8 mouse cellular contexts compared by ENCODE assay signal in genomic region chr19:5037678-5038571, GRCm38 (mm10). TPM values are rescaled to one million over a fixed set of nuclear protein-coding genes. Genes with fewer than 3 reads are reported as not detected.
DNase-seq lines count a peak whose midpoint lies in the region; ATAC-seq and TF ChIP-seq lines count a peak whose summit lies in the region.

No protein-coding gene starts in this region.

- peak overlapping the region; percentile 92 for H3K4me3 ChIP-seq in embryonic facial prominence, embryonic 13.5 days
- H3K4me3 ChIP-seq in heart, embryonic 11.5 days (ENCODE audit: low read depth, low read length) = peak overlapping the region; percentile 76
- H3K4me3 ChIP-seq in kidney, postnatal 0 days (replicated peaks; ENCODE audit: low read depth, low read length) = peak overlapping the region; percentile 79
- peak overlapping the region; percentile 77 for H3K4me3 ChIP-seq in liver, embryonic 12.5 days
- peak overlapping the region; percentile 89 for H3K4me3 ChIP-seq in neural tube, embryonic 13.5 days

- ATAC-seq in embryonic facial prominence, embryonic 13.5 days (ENCODE audit: insufficient number of reproducible peaks, insufficient read depth, low FRiP score, low TSS enrichment, low read depth) = peak; percentile 56; the same call in 1 of the 2 replicates
- ATAC-seq in heart, embryonic 11.5 days (replicated peaks; ENCODE audit: insufficient number of reproducible peaks, low FRiP score, low TSS enrichment) = 0 out of 2 replicates have a peak, but pooled peaks have one; percentile 19
- ATAC-seq in kidney, postnatal 0 days (replicated peaks; ENCODE audit: low FRiP score, low read depth) = peak; percentile 22; the same call in 1 of the 2 replicates
- ATAC-seq in liver, embryonic 12.5 days = no peak
- ATAC-seq in neural tube, embryonic 13.5 days (ENCODE audit: low read depth) = peak; percentile 48

- no peaks in the 10 kb centered on the region for H3K27me3 ChIP-seq in embryonic facial prominence, embryonic 13.5 days
- no peaks in the 10 kb centered on the region for H3K27me3 ChIP-seq in heart, embryonic 11.5 days (ENCODE audit: control insufficient read depth, insufficient read depth, low read length)
- H3K27me3 ChIP-seq in kidney, postnatal 0 days (ENCODE audit: insufficient read depth, low read length) = no peaks in the 10 kb centered on the region
- peaks cover 14% of the 10 kb centered on the region for H3K27me3 ChIP-seq in liver, embryonic 12.5 days (replicated peaks)
- H3K27me3 ChIP-seq in neural tube, embryonic 13.5 days = no peaks in the 10 kb centered on the region

- peak overlapping the region; percentile 90 for H3K9ac ChIP-seq in embryonic facial prominence, embryonic 13.5 days
- H3K9ac ChIP-seq in heart, embryonic 11.5 days (ENCODE audit: low read depth, low read length) = peak overlapping the region; percentile 88
- H3K9ac ChIP-seq in kidney, postnatal 0 days (ENCODE audit: low read depth, low read length) = peak overlapping the region; percentile 90
- H3K9ac ChIP-seq in liver, embryonic 12.5 days = peak overlapping the region; percentile 73
- H3K9ac ChIP-seq in neural tube, embryonic 13.5 days = peak overlapping the region; percentile 97

- no peak for TF ChIP-seq CTCF in kidney, postnatal 0 days (IDR thresholded peaks at IDR 0.05; ENCODE audit: low read depth)

- H3K9me3 ChIP-seq in embryonic facial prominence, embryonic 13.5 days = no peaks in the 10 kb centered on the region
- no peaks in the 10 kb centered on the region for H3K9me3 ChIP-seq in heart, embryonic 11.5 days (replicated peaks; ENCODE audit: control insufficient read depth, low read length)
- H3K9me3 ChIP-seq in kidney, postnatal 0 days (replicated peaks; ENCODE audit: low read length) = no peaks in the 10 kb centered on the region
- no peaks in the 10 kb centered on the region for H3K9me3 ChIP-seq in liver, embryonic 12.5 days (replicated peaks)
- no peaks in the 10 kb centered on the region for H3K9me3 ChIP-seq in neural tube, embryonic 13.5 days

- peak overlapping the region; percentile 79 for H3K27ac ChIP-seq in embryonic facial prominence, embryonic 13.5 days
- 0 out of 2 replicates have a peak overlapping the region, but pooled peaks have one; percentile 57 for H3K27ac ChIP-seq in heart, embryonic 11.5 days (ENCODE audit: low read depth, low read length)
- peak overlapping the region; percentile 64 for H3K27ac ChIP-seq in kidney, postnatal 0 days
- 0 out of 2 replicates have a peak overlapping the region, but pooled peaks have one; percentile 59 for H3K27ac ChIP-seq in liver, embryonic 12.5 days
- H3K27ac ChIP-seq in neural tube, embryonic 13.5 days (replicated peaks) = peak overlapping the region; percentile 91

- H3K4me1 ChIP-seq in embryonic facial prominence, embryonic 13.5 days = peaks cover 34% of the 10 kb centered on the region
- peaks cover 20% of the 10 kb centered on the region for H3K4me1 ChIP-seq in heart, embryonic 11.5 days (ENCODE audit: control insufficient read depth, insufficient read depth, low read length)
- H3K4me1 ChIP-seq in kidney, postnatal 0 days (replicated peaks; ENCODE audit: insufficient read depth, low read length) = peaks cover 23% of the 10 kb centered on the region
- peaks cover 42% of the 10 kb centered on the region for H3K4me1 ChIP-seq in liver, embryonic 12.5 days
- peaks cover 40% of the 10 kb centered on the region for H3K4me1 ChIP-seq in neural tube, embryonic 13.5 days (replicated peaks)

- peaks cover 6% of the 10 kb centered on the region; the same call in 1 of the 2 replicates for H3K36me3 ChIP-seq in embryonic facial prominence, embryonic 13.5 days
- no peaks in the 10 kb centered on the region for H3K36me3 ChIP-seq in heart, embryonic 11.5 days (ENCODE audit: control insufficient read depth, insufficient read depth, low read length)
- H3K36me3 ChIP-seq in kidney, postnatal 0 days (ENCODE audit: insufficient read depth, low read length) = no peaks in the 10 kb centered on the region
- H3K36me3 ChIP-seq in liver, embryonic 12.5 days = 0 out of 2 replicates have a peak, but pooled peaks cover under 1% of the 10 kb centered on the region
- H3K36me3 ChIP-seq in neural tube, embryonic 13.5 days = 0 out of 2 replicates have a peak, but pooled peaks cover 6% of the 10 kb centered on the region

- H3K4me2 ChIP-seq in embryonic facial prominence, embryonic 13.5 days = peak overlapping the region; percentile 98
- peak overlapping the region; percentile 95 for H3K4me2 ChIP-seq in heart, embryonic 11.5 days
- peak overlapping the region; percentile 98 for H3K4me2 ChIP-seq in kidney, postnatal 0 days (ENCODE audit: low read length)
- peak overlapping the region; percentile 91 for H3K4me2 ChIP-seq in liver, embryonic 12.5 days
- peak overlapping the region; percentile 89 for H3K4me2 ChIP-seq in neural tube, embryonic 13.5 days

- 5% methylated on average over 32 of the region's 32 CpGs for WGBS in embryonic facial prominence, embryonic 13.5 days
- WGBS in heart, embryonic 11.5 days (ENCODE audit: insufficient replicate concordance) = 4% methylated on average over 32 of the region's 32 CpGs
- 4% methylated on average over 32 of the region's 32 CpGs for WGBS in kidney, postnatal 0 days
- WGBS in liver, embryonic 12.5 days (ENCODE audit: insufficient replicate concordance) = 5% methylated on average over 32 of the region's 32 CpGs
- WGBS in neural tube, embryonic 13.5 days = 6% methylated on average over 32 of the region's 32 CpGs

- DNase-seq in 416B (ENCODE audit: low read depth) = peak; percentile 90
- peak; percentile 79 for DNase-seq in adrenal gland, postnatal 25 days
- DNase-seq in kidney, postnatal 0 days (ENCODE audit: low spot score) = peak; percentile 76
- peak; percentile 86 for DNase-seq in testis, postnatal 10 days (ENCODE audit: low spot score)

RNA-seq across cellular contexts. Expression of gene B4gat1, which starts 0.7 kb away (rescaled TPM):
- total RNA-seq in adrenal gland, postnatal 25 days (2021) = 16.3 and 41.8 TPM in 2 replicates
- polyA plus RNA-seq in embryonic facial prominence, embryonic 13.5 days (2015; fragmentation: Nextera tagmentation; extraction: Ambion mirVana) = 47.1 and 49.5 TPM in 2 replicates
- polyA plus RNA-seq in heart, embryonic 11.5 days (2014; fragmentation: Nextera tagmentation; extraction: Ambion mirVana) = 37.4 and 46.9 TPM in 2 replicates
- 57.1 and 64.2 TPM in 2 replicates for polyA plus RNA-seq in kidney, postnatal 0 days (2015; fragmentation: Nextera tagmentation; extraction: Ambion mirVana)
- polyA plus RNA-seq in liver, embryonic 12.5 days (2016; fragmentation: Nextera tagmentation; extraction: Ambion mirVana) = 10.9 and 13.2 TPM in 2 replicates
- 61.1 and 64.5 TPM in 2 replicates for polyA plus RNA-seq in neural tube, embryonic 13.5 days (2015; fragmentation: Nextera tagmentation; extraction: Ambion mirVana)

RNA-seq across cellular contexts. Expression of gene AC124502.3, which starts 0.8 kb away (rescaled TPM):
- total RNA-seq in adrenal gland, postnatal 25 days (2021) = 1.7 and 9.8 TPM in 2 replicates
- 2.3 and 3.5 TPM in 2 replicates for polyA plus RNA-seq in embryonic facial prominence, embryonic 13.5 days (2015; fragmentation: Nextera tagmentation; extraction: Ambion mirVana)
- 0.93 and 2.0 TPM in 2 replicates for polyA plus RNA-seq in heart, embryonic 11.5 days (2014; fragmentation: Nextera tagmentation; extraction: Ambion mirVana)
- polyA plus RNA-seq in kidney, postnatal 0 days (2015; fragmentation: Nextera tagmentation; extraction: Ambion mirVana) = 1.1 and 1.3 TPM in 2 replicates
- polyA plus RNA-seq in liver, embryonic 12.5 days (2016; fragmentation: Nextera tagmentation; extraction: Ambion mirVana) = 0.20 and 0.23 TPM in 2 replicates
- 3.1 and 5.1 TPM in 2 replicates for polyA plus RNA-seq in neural tube, embryonic 13.5 days (2015; fragmentation: Nextera tagmentation; extraction: Ambion mirVana)

RNA-seq across cellular contexts. Expression of gene Brms1, which starts 3.2 kb away (rescaled TPM):
- total RNA-seq in adrenal gland, postnatal 25 days (2021) = 21.6 and 32.0 TPM in 2 replicates
- polyA plus RNA-seq in embryonic facial prominence, embryonic 13.5 days (2015; fragmentation: Nextera tagmentation; extraction: Ambion mirVana) = 40.6 and 42.9 TPM in 2 replicates
- 35.3 and 36.4 TPM in 2 replicates for polyA plus RNA-seq in heart, embryonic 11.5 days (2014; fragmentation: Nextera tagmentation; extraction: Ambion mirVana)
- 40.2 and 44.0 TPM in 2 replicates for polyA plus RNA-seq in kidney, postnatal 0 days (2015; fragmentation: Nextera tagmentation; extraction: Ambion mirVana)
- 40.4 TPM in 2 replicates for polyA plus RNA-seq in liver, embryonic 12.5 days (2016; fragmentation: Nextera tagmentation; extraction: Ambion mirVana)
- polyA plus RNA-seq in neural tube, embryonic 13.5 days (2015; fragmentation: Nextera tagmentation; extraction: Ambion mirVana) = 43.5 and 51.7 TPM in 2 replicates

RNA-seq across cellular contexts. Expression of gene Rin1, which starts 12.4 kb away (rescaled TPM):
- total RNA-seq in adrenal gland, postnatal 25 days (2021) = 5.9 and 6.0 TPM in 2 replicates
- polyA plus RNA-seq in embryonic facial prominence, embryonic 13.5 days (2015; fragmentation: Nextera tagmentation; extraction: Ambion mirVana) = 0.99 and 1.5 TPM in 2 replicates
- polyA plus RNA-seq in heart, embryonic 11.5 days (2014; fragmentation: Nextera tagmentation; extraction: Ambion mirVana) = 3.0 and 4.3 TPM in 2 replicates
- 2.8 and 3.2 TPM in 2 replicates for polyA plus RNA-seq in kidney, postnatal 0 days (2015; fragmentation: Nextera tagmentation; extraction: Ambion mirVana)
- polyA plus RNA-seq in liver, embryonic 12.5 days (2016; fragmentation: Nextera tagmentation; extraction: Ambion mirVana) = 0.50 and 0.92 TPM in 2 replicates
- 1.4 TPM in 2 replicates for polyA plus RNA-seq in neural tube, embryonic 13.5 days (2015; fragmentation: Nextera tagmentation; extraction: Ambion mirVana)

RNA-seq across cellular contexts. Expression of gene Slc29a2, which starts 14.3 kb away (rescaled TPM):
- 4.9 and 5.0 TPM in 2 replicates for total RNA-seq in adrenal gland, postnatal 25 days (2021)
- 4.3 and 5.8 TPM in 2 replicates for polyA plus RNA-seq in embryonic facial prominence, embryonic 13.5 days (2015; fragmentation: Nextera tagmentation; extraction: Ambion mirVana)
- polyA plus RNA-seq in heart, embryonic 11.5 days (2014; fragmentation: Nextera tagmentation; extraction: Ambion mirVana) = 8.2 and 10.3 TPM in 2 replicates
- polyA plus RNA-seq in kidney, postnatal 0 days (2015; fragmentation: Nextera tagmentation; extraction: Ambion mirVana) = 4.9 and 5.4 TPM in 2 replicates
- polyA plus RNA-seq in liver, embryonic 12.5 days (2016; fragmentation: Nextera tagmentation; extraction: Ambion mirVana) = 3.3 and 3.8 TPM in 2 replicates
- 7.9 TPM in 2 replicates for polyA plus RNA-seq in neural tube, embryonic 13.5 days (2015; fragmentation: Nextera tagmentation; extraction: Ambion mirVana)
